Mouse (Mus musculus) left cerebral cortex, adult 2 months (tissue): ENCODE results near the gene Bbs2. TPM values are rescaled to one million over a fixed set of nuclear protein-coding genes. Genes with fewer than 3 reads are reported as not detected.

ENCODE experiments used
- DNase-seq, 2 experiments: peaks; one replicate each; pipeline ENCODE4 v3.0.0; 2021 to 2022; ENCODE audit warnings: low spot score in 2 of 2, mixed read lengths in 1 of 2; ENCODE audit errors: extremely low spot score in 1 of 2
- H3K27ac ChIP-seq: fragments of 200-600 bp; 2 replicates; pipeline ENCODE4 v1.8.1; 2022
- H3K4me3 ChIP-seq: fragments of 200-600 bp; 2 replicates; pipeline ENCODE4 v1.8.1; 2022
- CTCF ChIP-seq: fragments of 200-600 bp; IDR thresholded peaks from 2 replicates; pipeline ENCODE4 v1.8.1; 2022; ENCODE audit warnings: antibody characterized with exemption, mild to moderate bottlenecking, moderate library complexity
- intact Hi-C: fragments of 180-260 bp; cut with DNase I; formaldehyde crosslinking; loops from one replicate; pipeline ENCODE4 v1.15.1; 2025
- total RNA-seq, 2 experiments: library from RNA; stranded (reverse); gene quantifications; 2 replicates each; pipeline ENCODE4 v1.2.3; 2021

Gene Bbs2
- total RNA-seq, 2 experiments from 2014 or later = 30.7 to 35.9 TPM

- TF ChIP-seq CTCF = no peak
- Histone ChIP-seq H3K27ac (no peak overlapping the region), H3K4me3 (no peak overlapping the region)
- no peak for DNase-seq
- intact Hi-C loops = no loop called here
Observed at GRCm38 (mm10) chr8:94122711-94123468, 24.2 kb upstream of the Bbs2 start.

DNA sequence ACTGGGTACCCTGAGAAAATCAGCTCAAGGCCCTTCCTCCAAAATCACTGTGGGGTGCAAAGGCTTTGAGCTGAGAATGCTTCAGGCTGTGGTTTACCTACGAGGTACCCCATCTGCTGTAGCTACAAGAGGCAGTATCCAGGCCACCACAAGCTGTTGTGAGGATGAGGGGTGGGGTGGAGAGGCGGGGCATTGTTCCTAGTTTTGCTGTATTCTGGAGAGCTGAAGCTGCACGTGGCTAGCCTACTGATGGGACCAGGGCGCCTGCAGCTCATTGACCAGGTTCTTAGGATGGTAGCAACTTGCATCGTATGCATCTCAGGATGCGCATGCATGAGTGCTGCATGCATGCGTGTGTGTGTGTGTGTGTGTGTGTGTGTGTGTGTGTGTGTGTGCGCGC lies 22.9 kb upstream of the Bbs2 start:
- TF ChIP-seq CTCF = no peak
- Histone ChIP-seq H3K4me3 (no peak overlapping the region), H3K27ac (peak overlapping the region; percentile 58; the same call in 1 of the 2 replicates)
- intact Hi-C loops = no loop called here
- DNase-seq = no peak

- Histone ChIP-seq H3K4me3 (no peak overlapping the region), H3K27ac (peak overlapping the region; percentile 76)
- TF ChIP-seq CTCF = no peak
- intact Hi-C loops = loop anchor here (2.0 kb wide), 1 partner anchor 34 kb away; the partner anchor contains the start of gene Mt3
- peak; percentile 47 to 58 for DNase-seq
Observed at GRCm38 (mm10) chr8:94118776-94119430, 20.2 kb upstream of the Bbs2 start.

- DNase-seq = no peak
- Histone ChIP-seq H3K4me3 (no peak overlapping the region), H3K27ac (no peak overlapping the region)
- intact Hi-C loops = no loop called here
- TF ChIP-seq CTCF = no peak
Observed at GRCm38 (mm10) chr8:94113972-94114371, 15.2 kb upstream of the Bbs2 start.

DNA sequence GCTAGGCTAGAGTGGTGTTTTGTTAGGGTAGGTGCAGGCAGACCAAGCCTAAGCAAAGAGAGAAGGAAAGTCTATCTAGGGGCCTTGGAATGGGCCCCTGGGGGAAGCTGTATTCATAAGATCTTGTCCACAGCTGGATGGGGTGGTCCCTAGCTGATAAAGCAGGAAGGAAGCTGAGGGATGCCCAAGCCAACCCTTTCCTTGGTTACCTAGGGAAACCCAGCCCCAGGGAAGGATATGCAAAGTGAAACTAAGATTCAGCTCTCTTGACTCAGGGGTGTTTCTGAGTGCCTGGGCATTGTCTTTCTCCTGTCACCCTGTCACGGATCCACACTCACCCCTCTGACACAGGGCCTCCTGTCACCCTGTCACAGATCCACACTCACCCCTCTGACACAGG lies 14.7 kb upstream of the Bbs2 start:
- DNase-seq = no peak
- no peak overlapping the region for H3K27ac ChIP-seq
- intact Hi-C loops = no loop called here

GRCm38 (mm10) chr8:94110526-94111177 lies 11.9 kb upstream of the Bbs2 start:
- no peak for TF ChIP-seq CTCF
- intact Hi-C loops = no loop called here

More for the DNA sequence above, 14.7 kb upstream of the Bbs2 start:
- no peak overlapping the region for H3K4me3 ChIP-seq
- TF ChIP-seq CTCF = no peak

DNA sequence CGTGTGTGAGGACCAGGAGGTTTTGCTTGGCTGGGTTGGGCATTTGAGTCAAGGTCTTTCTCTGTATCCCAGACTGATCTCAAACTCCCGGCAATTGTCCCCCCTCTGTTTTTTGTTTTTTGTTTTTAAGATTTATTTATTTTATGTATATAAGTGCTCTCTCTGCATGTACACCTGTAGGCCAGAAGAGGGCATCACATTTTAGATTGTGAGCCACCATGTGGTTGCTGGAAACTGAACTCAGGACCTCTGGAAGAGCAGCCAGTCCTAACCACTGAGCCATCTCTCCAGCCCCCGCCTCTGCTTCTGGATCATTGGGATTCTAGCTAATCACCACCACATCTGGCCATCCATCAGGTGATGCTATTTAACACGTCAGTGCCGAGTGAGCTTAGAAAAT lies 11.1 kb upstream of the Bbs2 start:
- peak; percentile 31 for TF ChIP-seq CTCF
- no peak overlapping the region for H3K4me3 ChIP-seq
- intact Hi-C loops = no loop called here
- no peak overlapping the region for H3K27ac ChIP-seq
- DNase-seq = no peak

More at GRCm38 (mm10) chr8:94110526-94111177, 11.9 kb upstream of the Bbs2 start:
- DNase-seq = no peak
- H3K27ac ChIP-seq = no peak overlapping the region
- no peak overlapping the region for H3K4me3 ChIP-seq

- H3K27ac ChIP-seq = no peak overlapping the region
- intact Hi-C loops = no loop called here
- no peak overlapping the region for H3K4me3 ChIP-seq
- TF ChIP-seq CTCF = no peak
- DNase-seq = no peak
Observed at GRCm38 (mm10) chr8:94109396-94109795, 10.7 kb upstream of the Bbs2 start.

GRCm38 (mm10) chr8:94107871-94108270 lies 9.1 kb upstream of the Bbs2 start:
- H3K4me3 ChIP-seq = no peak overlapping the region
- H3K27ac ChIP-seq = no peak overlapping the region
- DNase-seq = no peak
- no peak for TF ChIP-seq CTCF
- intact Hi-C loops = no loop called here

DNA sequence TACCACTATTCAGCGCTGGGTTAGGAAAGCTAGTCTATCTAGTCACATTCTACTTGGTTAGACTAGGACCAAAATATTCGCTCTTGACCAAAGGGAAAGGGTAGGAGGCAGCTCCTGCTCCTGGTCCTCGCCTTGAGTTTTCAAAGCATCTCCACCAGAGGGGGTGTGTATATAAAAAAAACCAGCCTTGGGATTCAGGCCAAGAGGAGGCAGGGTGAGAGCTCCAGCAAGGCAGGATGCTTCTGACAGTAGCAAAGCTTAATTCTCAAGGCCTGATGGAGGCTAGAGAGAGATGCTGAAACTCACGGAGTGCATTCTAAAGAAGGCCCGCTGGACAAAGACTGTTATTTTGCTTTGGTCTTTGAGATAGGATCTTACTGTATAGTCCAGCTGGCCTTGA lies 5.4 kb upstream of the Bbs2 start:
- intact Hi-C loops = loop anchor here (5.0 kb wide), 1 partner anchor 98 kb away; no protein-coding TSS in a partner anchor
- Histone ChIP-seq H3K4me3 (no peak overlapping the region), H3K27ac (no peak overlapping the region)
- DNase-seq = peak; percentile 31 to 35
- TF ChIP-seq CTCF = peak; percentile 43

DNA sequence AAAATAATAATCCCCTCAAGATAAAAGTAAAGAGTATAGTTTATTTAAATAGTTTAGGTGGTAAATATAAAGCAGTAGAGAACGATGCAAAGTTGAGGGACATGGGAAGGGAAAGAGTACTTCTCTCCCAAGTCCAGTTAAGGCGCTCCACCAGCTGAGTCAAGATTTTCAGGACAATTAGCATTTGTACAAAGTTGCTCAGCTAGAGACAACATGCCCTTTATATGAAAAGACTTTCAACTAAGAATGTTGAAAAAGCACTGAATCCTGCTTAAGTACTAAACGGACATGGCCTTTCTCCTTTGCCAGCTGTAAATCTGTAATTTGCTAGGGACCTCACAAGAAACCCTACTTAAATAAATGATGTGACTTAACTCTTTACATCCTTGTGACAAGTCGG lies 268 bp upstream of the Bbs2 start:
- H3K4me3 ChIP-seq = peak overlapping the region; percentile 63
- peak overlapping the region; percentile 98 for H3K27ac ChIP-seq
- no peak for DNase-seq
- intact Hi-C loops = loop anchor here (2.0 to 5.0 kb wide), 2 partner anchors 54 to 62 kb away; partner anchors contain the start of genes Mt3, Nudt21 and Ogfod1
- no peak for TF ChIP-seq CTCF

DNA sequence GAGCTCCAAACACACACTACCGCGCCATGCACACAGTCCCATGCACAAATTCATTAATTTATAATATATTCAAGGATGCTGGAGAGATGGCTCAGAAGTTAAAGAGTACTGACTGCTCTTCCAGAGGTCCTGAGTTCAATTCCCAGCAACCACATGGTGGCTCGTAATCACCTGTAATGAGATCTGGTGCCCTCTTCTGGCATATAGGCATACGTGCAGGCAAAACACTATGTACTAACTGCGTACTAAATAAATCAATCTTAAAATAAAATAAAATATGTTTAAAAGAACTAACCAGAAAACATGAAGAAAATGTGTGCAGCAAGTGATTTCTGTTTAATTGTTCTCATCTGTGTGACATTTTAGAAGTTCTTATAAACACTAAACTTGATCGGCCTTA lies 4.4 kb downstream of the Bbs2 start:
- DNase-seq = no peak
- no peak overlapping the region for H3K27ac ChIP-seq
- TF ChIP-seq CTCF = peak; percentile 34
- intact Hi-C loops = no loop called here
- no peak overlapping the region for H3K4me3 ChIP-seq
